Mouse (Mus musculus) lung, adult 2 months (tissue): ENCODE results near the gene Ush1g.

Experiments
- CTCF ChIP-seq: fragments of 200-500 bp; IDR thresholded peaks from 2 replicates; pipeline ENCODE4 v1.5.1; 2011; ENCODE audit warnings: mild to moderate bottlenecking, low read length, control low read depth; ENCODE audit not compliant: insufficient read depth
- POLR2A ChIP-seq: fragments of 200-500 bp; IDR thresholded peaks from 2 replicates; pipeline ENCODE4 v1.6.1; 2011; ENCODE audit warnings: low read depth, mild to moderate bottlenecking, control low read depth, low read length, borderline replicate concordance; ENCODE audit errors: extremely low read depth

DNA sequence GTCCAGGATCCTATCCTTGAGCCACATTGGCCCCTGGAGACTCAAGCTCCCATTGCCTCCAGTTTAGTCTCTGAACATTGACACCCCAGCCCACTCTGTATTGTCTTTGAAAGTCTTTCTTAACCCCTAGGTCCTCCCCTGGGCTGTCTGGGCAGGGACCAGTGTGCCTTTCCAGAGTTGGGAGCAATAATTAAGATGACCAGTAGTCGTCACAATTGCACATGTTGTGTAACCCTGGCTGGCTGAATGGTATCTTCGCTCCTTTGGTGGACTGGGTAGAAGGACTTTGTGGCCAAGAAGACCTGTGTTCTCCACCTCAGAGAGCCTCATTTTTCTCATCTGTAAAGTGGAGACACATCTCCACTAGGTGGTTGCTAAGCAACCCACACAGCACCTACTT, 7.6 kb downstream of the Ush1g start:
- TF ChIP-seq CTCF, result no peak
- TF ChIP-seq POLR2A, result no peak
